Mouse (Mus musculus) frontal cortex, postnatal 25 days (tissue): ENCODE data around the gene Grin1.
A peak's percentile ranks its signal among the peaks of the same experiment; 100 is the strongest.
"Not testable (repeated sequence)": the region's sequence is repeated elsewhere in the genome, so short reads cannot be mapped to it uniquely, and the experiment has no call there.

Experiments used
- DNase-seq, 2 experiments: peaks; one replicate each; pipeline ENCODE4 v3.0.0; 2022; ENCODE audit warnings: low spot score in 2 of 2

Gene Grin1

DNA sequence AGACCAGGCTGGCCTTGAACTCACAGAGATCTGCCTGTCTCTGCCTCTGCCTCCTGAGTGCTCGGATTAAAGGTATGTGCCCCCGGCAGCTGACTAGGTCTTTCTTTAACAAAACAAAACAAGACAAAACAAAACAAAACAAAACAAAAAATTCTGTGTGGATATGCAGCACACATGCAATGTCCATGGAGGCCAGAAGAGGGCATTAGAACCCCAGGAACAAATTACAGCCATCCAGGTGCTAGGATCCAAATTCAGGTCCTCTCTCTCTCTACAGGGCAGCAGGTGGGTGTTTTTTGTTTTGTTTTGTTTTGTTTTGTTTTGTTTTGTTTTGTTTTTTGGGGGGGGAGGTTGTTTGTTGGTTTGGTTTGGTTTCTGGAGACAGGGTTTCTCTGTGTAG is 60.1 kb downstream of the Grin1 start:
- DNase-seq: no peak

GRCm38 (mm10) chr2:25257250-25257649 is 61.7 kb downstream of the Grin1 start:
- not testable (repeated sequence) for DNase-seq

- DNase-seq: not testable (repeated sequence)
Measured at GRCm38 (mm10) chr2:25256443-25257109, 62.4 kb downstream of the Grin1 start.

GRCm38 (mm10) chr2:25255284-25255779 is 63.7 kb downstream of the Grin1 start, which contains the start of gene Tmem203:
Gene Tmem203, plus strand, starts transcription at chr2:25255439.
- DNase-seq: peak; percentile 81 to 82

DNA sequence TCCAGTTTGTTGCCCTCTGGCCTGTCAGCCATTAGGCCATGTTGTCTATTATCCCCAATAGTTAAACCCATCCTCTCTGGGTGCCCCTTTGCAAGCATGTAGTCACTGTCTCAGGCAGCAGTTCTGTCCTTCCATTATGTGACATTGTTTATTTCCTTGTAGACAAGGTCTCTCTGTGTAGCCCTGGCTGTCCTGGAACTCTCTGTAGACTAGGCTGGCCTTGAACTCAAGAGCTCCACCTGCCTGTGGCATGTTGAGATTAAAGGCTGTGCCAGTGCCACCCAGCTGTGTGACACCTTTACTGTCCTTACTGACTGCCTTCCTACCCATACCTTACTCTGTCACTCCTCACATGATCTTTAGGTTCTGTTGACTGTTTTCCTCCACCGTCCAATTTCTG is 66.7 kb downstream of the Grin1 start:
- DNase-seq: no peak

- no peak for DNase-seq
Measured at GRCm38 (mm10) chr2:25246183-25247072, 72.6 kb downstream of the Grin1 start, which contains the start of gene AL732309.1. Gene AL732309.1, minus strand, starts transcription at chr2:25246863.

GRCm38 (mm10) chr2:25244144-25244543 is 74.8 kb downstream of the Grin1 start:
- no peak for DNase-seq

DNA sequence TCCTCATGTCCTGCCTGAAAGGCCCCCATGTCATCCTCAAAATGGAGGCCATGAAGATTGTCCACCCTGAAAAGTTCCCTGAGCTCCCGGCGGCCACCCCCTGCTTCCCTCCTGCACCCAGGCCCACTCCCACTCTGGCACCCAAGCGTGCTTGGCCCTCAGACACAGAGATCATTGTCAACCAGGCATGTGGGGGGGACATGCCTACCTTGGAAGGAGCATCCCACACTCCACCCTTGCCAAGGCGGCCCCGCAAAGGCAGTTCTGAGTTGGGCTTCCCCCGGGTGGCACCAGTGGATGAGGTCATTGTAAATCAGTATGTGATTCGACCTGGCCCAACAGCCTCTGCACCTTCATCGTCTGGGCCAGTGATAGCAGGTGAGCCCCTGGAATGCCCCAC is 75.6 kb downstream of the Grin1 start:
- DNase-seq: no peak

DNA sequence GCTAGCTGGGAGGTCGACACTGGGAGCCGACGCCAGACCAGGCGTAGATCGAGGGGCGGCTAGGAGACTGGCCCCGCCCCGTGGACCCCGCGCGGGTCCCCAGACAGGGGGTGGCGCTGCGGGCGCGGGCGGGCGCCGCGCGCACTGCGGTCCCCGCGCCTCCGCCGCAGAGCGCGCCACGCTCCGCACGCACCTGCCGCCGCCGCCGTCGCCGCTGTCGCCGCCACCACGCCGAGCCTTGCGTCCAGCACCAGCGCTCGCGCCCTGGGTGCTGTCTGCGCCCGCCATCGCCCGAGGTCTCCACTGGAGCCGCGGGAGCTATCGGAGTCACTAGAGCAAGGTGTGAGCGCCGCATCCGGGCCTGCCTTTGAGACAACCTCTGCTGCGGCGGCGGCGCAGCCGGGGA is 76.9 kb downstream of the Grin1 start, which contains the start of the genes Rnf208 and Cysrt1:
TSS of gene Rnf208 (plus strand) at position 155 of the 406 bp plus-strand sequence.
TSS of gene Cysrt1 (minus strand) at position 352 of the 406 bp plus-strand sequence.
- peak in 1 of 2 experiments; percentile 36 for DNase-seq

- DNase-seq: no peak
Measured at GRCm38 (mm10) chr2:25241438-25241775, 77.6 kb downstream of the Grin1 start.
